In the genomic region with DNA sequence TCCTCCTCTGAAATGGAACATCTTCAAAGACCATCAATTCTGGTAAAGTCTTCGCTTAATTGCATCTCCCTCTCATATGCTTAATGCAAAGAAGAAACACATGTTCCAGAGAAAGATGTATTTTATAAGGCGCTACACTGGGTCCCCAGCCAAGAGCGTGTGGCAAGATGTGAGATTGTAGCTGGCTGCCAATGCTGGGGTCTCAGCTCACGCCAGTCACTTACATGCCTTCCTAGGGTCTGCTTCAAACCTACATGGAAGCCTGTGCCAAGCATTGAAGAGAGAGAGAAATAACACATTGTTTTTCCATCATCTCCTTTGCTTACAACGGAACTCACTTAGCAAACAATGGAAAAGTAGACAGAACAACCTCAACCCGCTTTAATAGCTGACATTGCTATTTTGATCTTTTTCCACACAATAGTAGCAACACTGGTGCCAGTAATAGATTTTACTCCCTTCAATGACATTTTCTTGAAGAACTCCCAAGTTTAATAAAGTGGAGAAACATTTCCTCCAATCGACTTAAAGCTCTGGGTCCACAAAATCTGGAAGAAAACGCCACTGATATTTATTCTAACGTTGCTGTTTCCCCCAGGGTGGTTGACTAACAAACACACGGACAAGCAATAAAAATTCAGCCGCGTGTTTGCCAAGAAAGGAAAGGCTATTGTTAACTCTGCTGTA, we compare ENCODE assay signal across 15 mouse cellular contexts.
A peak's percentile ranks its signal among the peaks of the same experiment; 100 is the strongest.
DNase-seq lines count a peak whose midpoint lies in the region; ATAC-seq lines count a peak whose summit lies in the region.
"Had no signal": no experiment of that assay in that cellular context is flagged by ENCODE, and none has a peak within 500 bp of the region (broad histone marks: within the 10 kb centered on the region; RNA-seq: fewer than 3 reads in every experiment).

No protein-coding gene starts in this region.

- no peak overlapping the region for H3K4me2 ChIP-seq in kidney, embryonic 15.5 days
- H3K4me2 ChIP-seq in limb, embryonic 13.5 days (replicated peaks): no peak overlapping the region
- H3K4me2 ChIP-seq: liver, embryonic 13.5 days had no signal

- no peak overlapping the region for H3K9ac ChIP-seq in kidney, embryonic 15.5 days
- no peak overlapping the region for H3K9ac ChIP-seq in limb, embryonic 13.5 days
- H3K9ac ChIP-seq: liver, embryonic 13.5 days had no signal

- no peak for DNase-seq in kidney, postnatal 25 days
- peak; percentile 19 for DNase-seq in lung, postnatal 10 days
- no peak for DNase-seq in lung, adult 18-20 months
- peak; percentile 2 for DNase-seq in embryonic facial prominence, embryonic 10.5 days (ENCODE audit: low spot score)
- no peak for DNase-seq in cerebellum, postnatal 4 days (ENCODE audit: low spot score in 2 of 2)
- DNase-seq: adrenal gland, postnatal 14 days; cerebellum, adult 9-11 months; embryo, embryonic 11 days; kidney, adult 2 months; liver, embryonic 13.5 days had no signal

- no peaks in the 10 kb centered on the region for H3K27me3 ChIP-seq in kidney, embryonic 15.5 days
- H3K27me3 ChIP-seq in embryonic facial prominence, embryonic 10.5 days (replicated peaks; ENCODE audit: low read depth, poor library complexity, severe bottlenecking): 0 out of 2 replicates have a peak, but pooled peaks cover 3% of the 10 kb centered on the region
- no peaks in the 10 kb centered on the region for H3K27me3 ChIP-seq in limb, embryonic 13.5 days
- H3K27me3 ChIP-seq: liver, embryonic 13.5 days had no signal

- H3K4me3 ChIP-seq in kidney, embryonic 15.5 days (replicated peaks): no peak overlapping the region
- H3K4me3 ChIP-seq in embryonic facial prominence, embryonic 10.5 days: no peak overlapping the region
- no peak overlapping the region for H3K4me3 ChIP-seq in limb, embryonic 13.5 days
- H3K4me3 ChIP-seq: liver, embryonic 13.5 days; megakaryocyte, embryonic 14.5 days had no signal

- H3K36me3 ChIP-seq in kidney, embryonic 15.5 days: no peaks in the 10 kb centered on the region
- no peaks in the 10 kb centered on the region for H3K36me3 ChIP-seq in embryonic facial prominence, embryonic 10.5 days (replicated peaks)
- no peaks in the 10 kb centered on the region for H3K36me3 ChIP-seq in limb, embryonic 13.5 days
- H3K36me3 ChIP-seq: liver, embryonic 13.5 days had no signal

- peak overlapping the region; percentile 56; the same call in 1 of the 2 replicates for H3K27ac ChIP-seq in kidney, embryonic 15.5 days
- H3K27ac ChIP-seq in embryonic facial prominence, embryonic 10.5 days (replicated peaks): no peak overlapping the region
- peak overlapping the region; percentile 78 for H3K27ac ChIP-seq in limb, embryonic 13.5 days
- H3K27ac ChIP-seq: hindbrain, postnatal 0 days; liver, embryonic 13.5 days had no signal

- H3K9me3 ChIP-seq in kidney, embryonic 15.5 days (replicated peaks): no peaks in the 10 kb centered on the region
- H3K9me3 ChIP-seq in embryonic facial prominence, embryonic 10.5 days: no peaks in the 10 kb centered on the region
- no peaks in the 10 kb centered on the region for H3K9me3 ChIP-seq in limb, embryonic 13.5 days
- H3K9me3 ChIP-seq: liver, embryonic 13.5 days; megakaryocyte, embryonic 14.5 days had no signal

- H3K4me1 ChIP-seq in kidney, embryonic 15.5 days: peaks cover 7% of the 10 kb centered on the region; the same call in 1 of the 2 replicates
- H3K4me1 ChIP-seq in embryonic facial prominence, embryonic 10.5 days: 0 out of 2 replicates have a peak, but pooled peaks cover 2% of the 10 kb centered on the region
- H3K4me1 ChIP-seq in limb, embryonic 13.5 days: peaks cover 16% of the 10 kb centered on the region
- H3K4me1 ChIP-seq: liver, embryonic 13.5 days; megakaryocyte, embryonic 14.5 days had no signal

- 61% methylated on average over 12 of the region's 12 CpGs for WGBS in kidney, embryonic 15.5 days
- WGBS in embryonic facial prominence, embryonic 10.5 days: 89% methylated on average over 12 of the region's 12 CpGs
- 51% methylated on average over 12 of the region's 12 CpGs for WGBS in limb, embryonic 13.5 days

- no peak for ATAC-seq in kidney, embryonic 15.5 days (replicated peaks; ENCODE audit: low FRiP score)
- ATAC-seq in limb, embryonic 13.5 days (ENCODE audit: low FRiP score, low read depth): peak; percentile 86
- ATAC-seq: CD4-positive, CD25-positive, alpha-beta regulatory T cell, adult 4 months; hindbrain, postnatal 0 days had no signal

Comparison
In these comparisons a context has a peak if more than half of its experiments do, and no peak if none do; other contexts are left out.
1. DNase-seq: peak in lung, postnatal 10 days (single experiment) and embryonic facial prominence, embryonic 10.5 days (single experiment); none in kidney, postnatal 25 days (0 of 2), lung, adult 18-20 months (0 of 2) and cerebellum, postnatal 4 days (0 of 2).